Mouse (Mus musculus) lung, postnatal 14 days (tissue): ENCODE results near the gene Iqgap3.

Source experiments
- DNase-seq: peaks from one replicate; pipeline ENCODE4 v3.0.0; 2021

The Iqgap3 gene

GRCm38 (mm10) chr3:88081345-88082223 lies at the start of gene Iqgap3:
Iqgap3 (plus strand) TSS chr3:88081971.
- peak; percentile 92 for DNase-seq

GRCm38 (mm10) chr3:88033506-88033905 lies 48.3 kb upstream of the Iqgap3 start:
- peak; percentile 18 for DNase-seq

GRCm38 (mm10) chr3:88035561-88036293 lies 46.0 kb upstream of the Iqgap3 start:
- no peak for DNase-seq

- peak; percentile 88 for DNase-seq
These were observed 38.9 kb upstream of the Iqgap3 start, which contains the start of gene Gpatch4 for GRCm38 (mm10) chr3:88042661-88043421. Gpatch4 (plus strand) TSS chr3:88043108.

GRCm38 (mm10) chr3:88049532-88049931 lies 32.2 kb upstream of the Iqgap3 start:
- no peak for DNase-seq

GRCm38 (mm10) chr3:88057030-88057429 lies 24.7 kb upstream of the Iqgap3 start:
- no peak for DNase-seq

- peak; percentile 84 for DNase-seq
These were observed 23.7 kb upstream of the Iqgap3 start, which contains the start of gene Naxe for GRCm38 (mm10) chr3:88057902-88058696. Naxe (minus strand) TSS chr3:88058495.

- peak; percentile 64 for DNase-seq
These were observed 13.4 kb upstream of the Iqgap3 start for GRCm38 (mm10) chr3:88068386-88068785.

- DNase-seq: peak; percentile 91
These were observed 10.0 kb upstream of the Iqgap3 start for GRCm38 (mm10) chr3:88071783-88072182.

GRCm38 (mm10) chr3:88073631-88074030 lies 8.1 kb upstream of the Iqgap3 start:
- no peak for DNase-seq

- no peak for DNase-seq
These were observed 7.4 kb upstream of the Iqgap3 start for GRCm38 (mm10) chr3:88074351-88074750.

- DNase-seq: no peak
These were observed 7.0 kb upstream of the Iqgap3 start for GRCm38 (mm10) chr3:88074766-88075165.

GRCm38 (mm10) chr3:88077441-88077840 lies 4.3 kb upstream of the Iqgap3 start:
- DNase-seq: no peak

GRCm38 (mm10) chr3:88078204-88078603 lies 3.6 kb upstream of the Iqgap3 start, which contains the start of gene Ttc24:
Ttc24 (minus strand) TSS chr3:88078304.
- DNase-seq: no peak

- DNase-seq: no peak
These were observed 450 bp downstream of the Iqgap3 start for GRCm38 (mm10) chr3:88082224-88082618.

GRCm38 (mm10) chr3:88082663-88083062 lies 892 bp downstream of the Iqgap3 start:
- peak; percentile 15 for DNase-seq

- DNase-seq: no peak
These were observed 2.2 kb downstream of the Iqgap3 start for GRCm38 (mm10) chr3:88084001-88084400.

- no peak for DNase-seq
These were observed 3.7 kb downstream of the Iqgap3 start for GRCm38 (mm10) chr3:88085459-88085858.

- peak; percentile 44 for DNase-seq
These were observed 5.9 kb downstream of the Iqgap3 start for GRCm38 (mm10) chr3:88087688-88088087.

GRCm38 (mm10) chr3:88090106-88090505 lies 8.3 kb downstream of the Iqgap3 start:
- no peak for DNase-seq

GRCm38 (mm10) chr3:88090616-88091015 lies 8.8 kb downstream of the Iqgap3 start:
- no peak for DNase-seq

GRCm38 (mm10) chr3:88094126-88094525 lies 12.4 kb downstream of the Iqgap3 start:
- no peak for DNase-seq
